Mouse (Mus musculus): Measurements from ENCODE around the gene Phldb1. TPM values are rescaled to one million over a fixed set of nuclear protein-coding genes. Genes with fewer than 3 reads are reported as not detected.
"Not testable (repeated sequence)": the region's sequence is repeated elsewhere in the genome, so short reads cannot be mapped to it uniquely, and the experiment has no call there.

Phldb1 gene
- polyA plus RNA-seq (2015; fragmentation: Nextera tagmentation; extraction: Ambion mirVana) = 37.0 and 37.6 TPM in 2 replicates

GRCm38 (mm10) chr9:44734524-44735494 is at the start of gene Phldb1:
Gene Phldb1, minus strand, starts transcription at chr9:44735198.
- WGBS = under 1% methylated on average over 47 of the region's 47 CpGs
- peak within 1 kb of the TSS; percentile 75 for H3K4me3 ChIP-seq (ENCODE audit: low read length)
- no peaks in the 10 kb centered on the region for H3K36me3 ChIP-seq (ENCODE audit: insufficient read depth, low read length)
- H3K27ac ChIP-seq (ENCODE audit: low read length) = peak within 1 kb of the TSS; percentile 95
- peak within 1 kb of the TSS; percentile 99 for H3K4me2 ChIP-seq (replicated peaks; ENCODE audit: low read depth, low read length)
- no peaks in the 10 kb centered on the region for H3K27me3 ChIP-seq (ENCODE audit: insufficient read depth, low read length)
- peak within 1 kb of the TSS; percentile 80 for H3K9ac ChIP-seq (replicated peaks; ENCODE audit: low read length)
- H3K9me3 ChIP-seq (ENCODE audit: low read length) = no peaks in the 10 kb centered on the region; the same call in 1 of the 2 replicates
- H3K4me1 ChIP-seq (ENCODE audit: insufficient read depth, low read length) = peaks cover 38% of the 10 kb centered on the region
- ATAC-seq (ENCODE audit: low FRiP score, low TSS enrichment) = peak; percentile 86

- under 1% methylated on average over 41 of the region's 41 CpGs for WGBS
- Histone ChIP-seq H3K4me3 (ENCODE audit: low read length) (peak overlapping the region; percentile 72), H3K27ac (ENCODE audit: low read length) (peak overlapping the region; percentile 86), H3K4me1 (ENCODE audit: insufficient read depth, low read length) (peaks cover 8% of the 10 kb centered on the region), H3K36me3 (ENCODE audit: insufficient read depth, low read length) (peaks cover 9% of the 10 kb centered on the region), H3K9me3 (ENCODE audit: low read length) (no peaks in the 10 kb centered on the region), H3K9ac (replicated peaks; ENCODE audit: low read length) (peak overlapping the region; percentile 92), H3K27me3 (ENCODE audit: insufficient read depth, low read length) (no peaks in the 10 kb centered on the region), H3K4me2 (replicated peaks; ENCODE audit: low read depth, low read length) (peak overlapping the region; percentile 89)
- ATAC-seq (ENCODE audit: low FRiP score, low TSS enrichment) = peak; percentile 100
Observed at GRCm38 (mm10) chr9:44772750-44773651, 38.0 kb upstream of the Phldb1 start.

GRCm38 (mm10) chr9:44772392-44772749 is 37.4 kb upstream of the Phldb1 start:
- H3K27ac ChIP-seq (ENCODE audit: low read length) = peak overlapping the region; percentile 70
- H3K9ac ChIP-seq (replicated peaks; ENCODE audit: low read length) = peak overlapping the region; percentile 41; the same call in 1 of the 2 replicates
- no peaks in the 10 kb centered on the region for H3K27me3 ChIP-seq (ENCODE audit: insufficient read depth, low read length)
- peaks cover 9% of the 10 kb centered on the region for H3K36me3 ChIP-seq (ENCODE audit: insufficient read depth, low read length)
- no peaks in the 10 kb centered on the region for H3K9me3 ChIP-seq (ENCODE audit: low read length)
- no peak overlapping the region for H3K4me3 ChIP-seq (ENCODE audit: low read length)
- 21% methylated on average over 5 of the region's 5 CpGs for WGBS
- H3K4me2 ChIP-seq (replicated peaks; ENCODE audit: low read depth, low read length) = no peak overlapping the region
- no peak for ATAC-seq (ENCODE audit: low FRiP score, low TSS enrichment)
- H3K4me1 ChIP-seq (ENCODE audit: insufficient read depth, low read length) = peaks cover 8% of the 10 kb centered on the region

- Histone ChIP-seq H3K4me3 (ENCODE audit: low read length) (no peak overlapping the region), H3K36me3 (ENCODE audit: insufficient read depth, low read length) (peaks cover 9% of the 10 kb centered on the region), H3K4me1 (ENCODE audit: insufficient read depth, low read length) (peaks cover 11% of the 10 kb centered on the region), H3K27me3 (ENCODE audit: insufficient read depth, low read length) (no peaks in the 10 kb centered on the region), H3K9ac (replicated peaks; ENCODE audit: low read length) (no peak overlapping the region), H3K27ac (ENCODE audit: low read length) (no peak overlapping the region), H3K9me3 (ENCODE audit: low read length) (no peaks in the 10 kb centered on the region), H3K4me2 (replicated peaks; ENCODE audit: low read depth, low read length) (no peak overlapping the region)
- 94% methylated on average over 5 of the region's 5 CpGs for WGBS
- no peak for ATAC-seq (ENCODE audit: low FRiP score, low TSS enrichment)
Observed at GRCm38 (mm10) chr9:44771376-44771775, 36.4 kb upstream of the Phldb1 start.

- peak overlapping the region; percentile 81 for H3K4me2 ChIP-seq (replicated peaks; ENCODE audit: low read depth, low read length)
- WGBS = 45% methylated on average over 7 of the region's 9 CpGs
- H3K27me3 ChIP-seq (ENCODE audit: insufficient read depth, low read length); H3K9me3 ChIP-seq (ENCODE audit: low read length); H3K9ac ChIP-seq (replicated peaks; ENCODE audit: low read length); ATAC-seq (ENCODE audit: low FRiP score, low TSS enrichment); H3K36me3 ChIP-seq (ENCODE audit: insufficient read depth, low read length): not testable (repeated sequence)
- peaks cover 29% of the 10 kb centered on the region for H3K4me1 ChIP-seq (ENCODE audit: insufficient read depth, low read length)
- 0 out of 2 replicates have a peak overlapping the region, but pooled peaks have one; percentile 33 for H3K27ac ChIP-seq (ENCODE audit: low read length)
- H3K4me3 ChIP-seq (ENCODE audit: low read length) = peak overlapping the region; percentile 100
Observed at GRCm38 (mm10) chr9:44768029-44768394, 33.0 kb upstream of the Phldb1 start.

GRCm38 (mm10) chr9:44767101-44768028 is 32.4 kb upstream of the Phldb1 start, which contains the start of the genes Arcn1 and Ift46:
Gene Arcn1, minus strand, starts transcription at chr9:44767845.
Gene Ift46, plus strand, starts transcription at chr9:44767908.
- peak; percentile 84 for ATAC-seq (ENCODE audit: low FRiP score, low TSS enrichment)

GRCm38 (mm10) chr9:44760873-44761272 is 25.9 kb upstream of the Phldb1 start:
- no peak for ATAC-seq (ENCODE audit: low FRiP score, low TSS enrichment)

More at GRCm38 (mm10) chr9:44767101-44768028, 32.4 kb upstream of the Phldb1 start, which contains the start of the genes Arcn1 and Ift46:
- H3K9ac ChIP-seq (replicated peaks; ENCODE audit: low read length) = peak within 1 kb of the TSS; percentile 99
- peak within 1 kb of the TSS; percentile 81 for H3K4me2 ChIP-seq (replicated peaks; ENCODE audit: low read depth, low read length)
- peak within 1 kb of the TSS; percentile 100 for H3K4me3 ChIP-seq (ENCODE audit: low read length)
- under 1% methylated on average over 76 of the region's 82 CpGs for WGBS
- H3K27ac ChIP-seq (ENCODE audit: low read length) = peak within 1 kb of the TSS; percentile 98
- H3K27me3 ChIP-seq (ENCODE audit: insufficient read depth, low read length) = no peaks in the 10 kb centered on the region
- peaks cover 28% of the 10 kb centered on the region for H3K4me1 ChIP-seq (ENCODE audit: insufficient read depth, low read length)
- H3K36me3 ChIP-seq (ENCODE audit: insufficient read depth, low read length) = no peaks in the 10 kb centered on the region
- no peaks in the 10 kb centered on the region for H3K9me3 ChIP-seq (ENCODE audit: low read length)

GRCm38 (mm10) chr9:44748473-44748872 is 13.5 kb upstream of the Phldb1 start:
- Histone ChIP-seq H3K4me3 (ENCODE audit: low read length) (no peak overlapping the region), H3K36me3 (ENCODE audit: insufficient read depth, low read length) (peaks cover 76% of the 10 kb centered on the region), H3K4me2 (replicated peaks; ENCODE audit: low read depth, low read length) (no peak overlapping the region), H3K9me3 (ENCODE audit: low read length) (no peaks in the 10 kb centered on the region), H3K9ac (replicated peaks; ENCODE audit: low read length) (no peak overlapping the region), H3K27ac (ENCODE audit: low read length) (no peak overlapping the region), H3K4me1 (ENCODE audit: insufficient read depth, low read length) (no peaks in the 10 kb centered on the region), H3K27me3 (ENCODE audit: insufficient read depth, low read length) (no peaks in the 10 kb centered on the region)
- 92% methylated on average over 7 of the region's 7 CpGs for WGBS
- ATAC-seq (ENCODE audit: low FRiP score, low TSS enrichment) = no peak

More at GRCm38 (mm10) chr9:44760873-44761272, 25.9 kb upstream of the Phldb1 start:
- Histone ChIP-seq H3K4me2 (replicated peaks; ENCODE audit: low read depth, low read length) (no peak overlapping the region), H3K27me3 (ENCODE audit: insufficient read depth, low read length) (no peaks in the 10 kb centered on the region), H3K4me3 (ENCODE audit: low read length) (no peak overlapping the region), H3K4me1 (ENCODE audit: insufficient read depth, low read length) (peaks cover 26% of the 10 kb centered on the region), H3K9ac (replicated peaks; ENCODE audit: low read length) (no peak overlapping the region), H3K36me3 (ENCODE audit: insufficient read depth, low read length) (peaks cover 23% of the 10 kb centered on the region; the same call in 1 of the 2 replicates), H3K27ac (ENCODE audit: low read length) (no peak overlapping the region), H3K9me3 (ENCODE audit: low read length) (no peaks in the 10 kb centered on the region)
- 54% methylated on average over 2 of the region's 2 CpGs for WGBS
